Mouse (Mus musculus): ENCODE data around the gene Npm3. TPM values are rescaled to one million over a fixed set of nuclear protein-coding genes. Genes with fewer than 3 reads are reported as not detected.

Gene Npm3
- polyA plus RNA-seq, 1 experiment from 2014 or later = 10.2 TPM

DNA sequence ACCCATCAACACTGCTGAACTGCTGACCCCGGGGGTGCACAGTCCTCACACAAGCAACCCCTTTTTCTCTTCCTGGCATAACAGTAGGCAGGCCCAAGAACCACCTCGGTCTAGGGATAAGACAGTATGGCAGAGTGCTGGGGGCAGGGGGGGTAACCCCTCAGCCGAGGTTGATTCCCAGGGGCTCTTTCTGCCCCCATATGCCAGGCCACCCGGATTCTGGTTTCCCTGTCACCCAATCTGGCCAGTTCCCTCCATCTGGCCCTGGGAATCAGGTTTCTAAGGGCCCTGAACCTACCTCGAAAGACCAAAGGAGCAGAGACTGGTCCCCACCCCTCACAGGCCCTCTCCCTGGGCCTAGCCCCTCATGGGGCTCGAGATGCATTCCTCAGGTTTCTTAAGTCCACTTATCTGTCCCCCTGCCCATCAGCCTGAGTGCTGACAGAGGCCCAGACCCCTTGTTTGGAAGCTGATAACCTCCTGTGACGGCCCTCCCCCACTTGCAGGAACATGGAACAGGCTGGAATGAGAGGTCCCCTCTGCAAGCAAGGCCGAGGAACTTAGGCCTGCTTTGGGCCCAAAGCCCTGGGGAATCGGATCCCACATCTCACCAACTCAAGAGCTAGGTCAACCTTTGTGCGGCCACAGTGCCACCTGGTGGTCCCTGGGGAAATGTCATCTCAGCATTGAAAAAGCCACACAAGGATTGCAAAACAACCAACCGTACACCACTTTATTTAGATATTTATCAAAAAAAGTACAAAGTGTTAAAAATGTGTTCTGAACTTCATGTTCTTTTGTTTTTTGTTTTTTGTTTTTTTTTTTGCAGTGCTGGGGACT lies 2.1 kb downstream of the Npm3 start:
- Histone ChIP-seq H3K4me3 (no peak overlapping the region), H3K27me3 (ENCODE audit: insufficient read depth, poor library complexity, severe bottlenecking) (peaks cover 60% of the 10 kb centered on the region), H3K36me3 (peaks cover 18% of the 10 kb centered on the region), H3K27ac (no peak overlapping the region), H3K9me3 (no peaks in the 10 kb centered on the region), H3K4me1 (replicated peaks) (peaks cover 55% of the 10 kb centered on the region)
- 30% methylated on average over 11 of the region's 11 CpGs for WGBS
- DNase-seq (ENCODE audit: low spot score) = peak; percentile 85

GRCm38 (mm10) chr19:45746153-45747020 lies 3.0 kb downstream of the Npm3 start:
- Histone ChIP-seq H3K9me3 (no peaks in the 10 kb centered on the region), H3K36me3 (peaks cover 9% of the 10 kb centered on the region), H3K27ac (no peak overlapping the region), H3K27me3 (ENCODE audit: insufficient read depth, poor library complexity, severe bottlenecking) (peaks cover 69% of the 10 kb centered on the region), H3K4me1 (replicated peaks) (peaks cover 64% of the 10 kb centered on the region), H3K4me3 (peak overlapping the region; percentile 26)
- 7% methylated on average over 29 of the region's 29 CpGs for WGBS
- peak; percentile 76 for DNase-seq (ENCODE audit: low spot score)

- DNase-seq (ENCODE audit: low spot score) = peak; percentile 39
- no peak overlapping the region for H3K27ac ChIP-seq
- WGBS = under 1% methylated on average over 32 of the region's 32 CpGs
- peaks cover 77% of the 10 kb centered on the region for H3K27me3 ChIP-seq (ENCODE audit: insufficient read depth, poor library complexity, severe bottlenecking)
- no peaks in the 10 kb centered on the region for H3K9me3 ChIP-seq
- peak overlapping the region; percentile 26 for H3K4me3 ChIP-seq
- peaks cover 71% of the 10 kb centered on the region for H3K4me1 ChIP-seq (replicated peaks)
- H3K36me3 ChIP-seq = peaks cover 2% of the 10 kb centered on the region
Observed at GRCm38 (mm10) chr19:45745344-45746152, 3.8 kb downstream of the Npm3 start.

GRCm38 (mm10) chr19:45743619-45744018 lies 5.8 kb downstream of the Npm3 start:
- 17% methylated on average over 7 of the region's 7 CpGs for WGBS
- Histone ChIP-seq H3K4me1 (replicated peaks) (peaks cover 66% of the 10 kb centered on the region), H3K36me3 (no peaks in the 10 kb centered on the region), H3K4me3 (peak overlapping the region; percentile 57; the same call in 1 of the 2 replicates), H3K9me3 (no peaks in the 10 kb centered on the region), H3K27me3 (ENCODE audit: insufficient read depth, poor library complexity, severe bottlenecking) (peaks cover 96% of the 10 kb centered on the region), H3K27ac (no peak overlapping the region)
- DNase-seq (ENCODE audit: low spot score) = no peak

GRCm38 (mm10) chr19:45742984-45743575 lies 6.3 kb downstream of the Npm3 start:
- peak; percentile 33 for DNase-seq (ENCODE audit: low spot score)
- 1% methylated on average over 40 of the region's 44 CpGs for WGBS
- Histone ChIP-seq H3K27me3 (ENCODE audit: insufficient read depth, poor library complexity, severe bottlenecking) (peaks cover 96% of the 10 kb centered on the region), H3K9me3 (no peaks in the 10 kb centered on the region), H3K36me3 (no peaks in the 10 kb centered on the region), H3K27ac (no peak overlapping the region), H3K4me1 (replicated peaks) (peaks cover 62% of the 10 kb centered on the region), H3K4me3 (peak overlapping the region; percentile 57)

DNA sequence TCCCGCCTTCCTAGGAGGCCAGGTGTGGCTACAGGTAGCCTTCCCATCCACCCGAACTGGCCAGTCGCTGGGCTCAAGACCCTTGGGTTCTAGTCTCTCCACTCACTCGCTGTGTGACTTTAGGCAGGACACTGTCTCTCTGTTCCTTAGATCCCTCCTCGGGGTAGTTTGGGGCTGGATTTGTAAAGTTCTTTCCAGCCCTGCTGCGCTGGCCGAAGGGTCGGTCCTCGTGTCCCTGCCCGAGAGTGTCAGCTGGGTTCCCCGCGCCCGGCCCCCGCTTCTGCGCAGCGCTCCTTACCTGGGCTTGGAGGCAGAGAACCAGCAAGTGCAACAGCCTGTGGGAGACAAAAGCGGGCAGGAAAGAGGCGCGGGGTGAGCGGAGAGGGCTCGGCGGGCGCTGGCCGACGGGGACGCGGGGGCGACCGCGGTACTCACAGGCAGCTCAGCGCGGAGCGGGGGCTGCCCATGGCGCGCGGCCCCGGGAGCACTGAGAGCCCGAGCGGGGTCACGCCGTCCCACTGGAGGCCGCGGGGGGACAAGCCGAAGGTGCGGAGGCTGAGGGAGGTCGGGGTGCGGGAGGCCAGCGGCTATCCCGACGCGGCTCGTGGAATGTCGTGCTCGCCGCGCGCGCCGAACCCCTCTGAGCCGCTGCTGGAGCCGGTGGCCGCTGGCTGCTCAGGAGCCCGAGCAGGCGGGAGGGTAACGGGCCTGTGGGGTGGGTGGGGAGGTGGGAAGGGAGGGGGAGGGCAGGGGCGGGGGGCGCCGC lies 7.0 kb downstream of the Npm3 start, which contains the start of gene Fgf8:
Gene Fgf8 (minus strand): TSS at position 698 of the 766 bp plus-strand sequence.
- peaks cover 65% of the 10 kb centered on the region for H3K4me1 ChIP-seq (replicated peaks)
- under 1% methylated on average over 65 of the region's 68 CpGs for WGBS
- no peaks in the 10 kb centered on the region for H3K36me3 ChIP-seq
- H3K27me3 ChIP-seq (ENCODE audit: insufficient read depth, poor library complexity, severe bottlenecking) = peaks cover 100% of the 10 kb centered on the region
- peak; percentile 50 for DNase-seq (ENCODE audit: low spot score)
- H3K9me3 ChIP-seq = no peaks in the 10 kb centered on the region
- H3K4me3 ChIP-seq = peak within 1 kb of the TSS; percentile 57
- peak within 1 kb of the TSS; percentile 56; the same call in 1 of the 2 replicates for H3K27ac ChIP-seq

DNA sequence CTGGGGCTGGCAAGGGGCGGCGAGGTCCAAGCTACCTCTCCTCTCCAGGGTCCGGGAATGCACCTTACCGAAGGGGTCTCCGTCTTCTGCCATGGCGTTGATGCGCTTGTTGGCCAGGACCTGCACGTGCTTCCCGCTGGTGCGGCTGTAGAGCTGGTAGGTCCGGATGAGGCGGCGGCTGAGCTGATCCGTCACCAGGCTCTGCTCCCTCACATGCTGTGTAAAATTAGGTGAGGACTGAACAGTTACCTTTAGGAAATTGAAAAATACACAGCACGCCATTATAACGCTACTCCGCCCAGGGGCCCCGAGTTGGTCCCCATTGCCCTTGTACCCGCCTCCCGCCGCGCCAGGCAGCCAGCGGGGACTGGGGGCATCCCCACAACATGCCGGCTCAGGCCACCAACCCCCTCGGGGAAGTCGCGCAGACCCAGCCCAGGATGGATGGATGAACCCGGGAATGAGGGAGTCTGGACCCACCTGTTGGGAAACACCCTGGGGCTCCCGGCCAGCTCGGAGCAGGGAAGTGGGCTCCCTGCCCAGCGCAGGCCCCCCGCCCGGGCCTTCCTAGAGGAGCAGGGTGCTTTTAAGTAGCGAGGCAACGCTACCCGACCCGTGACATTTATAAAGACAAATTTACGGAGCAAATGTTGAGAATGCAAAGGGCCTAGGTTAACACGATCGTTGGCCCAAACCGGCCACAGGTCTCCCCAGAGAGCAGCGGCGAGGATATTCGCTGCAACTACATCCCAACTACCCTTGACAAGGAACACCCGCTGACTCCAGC lies 7.8 kb downstream of the Npm3 start:
- H3K4me1 ChIP-seq (replicated peaks) = peaks cover 67% of the 10 kb centered on the region
- peaks cover 100% of the 10 kb centered on the region for H3K27me3 ChIP-seq (ENCODE audit: insufficient read depth, poor library complexity, severe bottlenecking)
- H3K4me3 ChIP-seq = peak overlapping the region; percentile 57
- H3K36me3 ChIP-seq = no peaks in the 10 kb centered on the region
- under 1% methylated on average over 45 of the region's 45 CpGs for WGBS
- DNase-seq (ENCODE audit: low spot score) = peak; percentile 45
- H3K9me3 ChIP-seq = no peaks in the 10 kb centered on the region
- peak overlapping the region; percentile 56; the same call in 1 of the 2 replicates for H3K27ac ChIP-seq

DNA sequence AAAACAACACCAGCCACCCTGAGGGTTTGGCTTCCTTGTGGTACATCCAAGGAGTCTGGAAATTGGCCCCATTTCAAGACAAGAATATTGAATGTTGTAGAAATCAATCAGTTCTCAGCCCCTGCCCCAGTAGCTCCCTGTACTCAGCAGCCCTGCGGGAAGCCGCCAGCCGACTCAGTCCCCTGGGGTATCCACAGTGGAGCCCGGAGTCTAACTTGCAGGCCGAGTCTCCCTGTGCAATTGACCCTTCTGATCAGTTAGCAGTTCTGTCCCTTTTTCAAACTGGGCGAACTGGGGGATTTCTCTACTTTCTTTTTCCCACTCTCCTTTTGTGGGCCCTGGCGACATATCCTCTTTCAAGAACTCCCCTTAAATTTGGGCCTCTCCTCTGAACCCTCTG lies 8.6 kb downstream of the Npm3 start:
- peak overlapping the region; percentile 57 for H3K4me3 ChIP-seq
- H3K27me3 ChIP-seq (ENCODE audit: insufficient read depth, poor library complexity, severe bottlenecking) = peaks cover 100% of the 10 kb centered on the region
- no peak for DNase-seq (ENCODE audit: low spot score)
- H3K9me3 ChIP-seq = no peaks in the 10 kb centered on the region
- peaks cover 67% of the 10 kb centered on the region for H3K4me1 ChIP-seq (replicated peaks)
- H3K36me3 ChIP-seq = no peaks in the 10 kb centered on the region
- no peak overlapping the region for H3K27ac ChIP-seq
- WGBS = 6% methylated on average over 7 of the region's 7 CpGs

GRCm38 (mm10) chr19:45740233-45740632 lies 9.2 kb downstream of the Npm3 start:
- Histone ChIP-seq H3K9me3 (no peaks in the 10 kb centered on the region), H3K27me3 (ENCODE audit: insufficient read depth, poor library complexity, severe bottlenecking) (peaks cover 100% of the 10 kb centered on the region), H3K4me3 (peak overlapping the region; percentile 14), H3K36me3 (no peaks in the 10 kb centered on the region), H3K27ac (no peak overlapping the region), H3K4me1 (replicated peaks) (peaks cover 67% of the 10 kb centered on the region)
- DNase-seq (ENCODE audit: low spot score) = no peak
- WGBS = 4% methylated on average over 13 of the region's 13 CpGs

DNA sequence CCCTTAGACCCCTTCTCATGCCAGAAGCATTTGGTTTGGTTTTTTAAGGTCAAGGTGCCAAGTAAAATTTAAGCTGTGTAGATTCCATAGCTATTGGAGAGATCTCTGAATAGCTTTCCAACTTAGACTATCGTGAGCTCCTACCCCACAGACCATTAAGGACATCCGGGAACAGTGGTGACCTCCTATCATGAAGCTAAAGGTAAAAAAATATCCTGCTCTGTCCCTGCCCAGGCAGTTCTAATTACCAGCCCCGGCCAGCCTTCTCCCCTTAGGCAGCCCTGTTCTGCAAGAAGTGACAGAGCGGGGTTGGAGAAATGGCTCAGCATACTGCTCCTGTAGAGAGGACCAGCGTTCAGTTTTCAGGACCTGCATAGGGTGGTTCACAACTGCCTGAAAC lies 10.9 kb downstream of the Npm3 start:
- WGBS = 53% methylated on average over 5 of the region's 5 CpGs
- no peak overlapping the region for H3K4me3 ChIP-seq
- no peak overlapping the region for H3K27ac ChIP-seq
- DNase-seq (ENCODE audit: low spot score) = no peak
- no peaks in the 10 kb centered on the region for H3K9me3 ChIP-seq
- H3K4me1 ChIP-seq (replicated peaks) = peaks cover 76% of the 10 kb centered on the region
- H3K27me3 ChIP-seq (ENCODE audit: insufficient read depth, poor library complexity, severe bottlenecking) = peaks cover 100% of the 10 kb centered on the region
- H3K36me3 ChIP-seq = no peaks in the 10 kb centered on the region

All from hindbrain, embryonic 10.5 days (tissue).